Mouse (Mus musculus) lung, postnatal 0 days (tissue): ENCODE measurements around the gene Tmem115. TPM values are rescaled to one million over a fixed set of nuclear protein-coding genes. Genes with fewer than 3 reads are reported as not detected.
A peak's percentile ranks its signal among the peaks of the same experiment; 100 is the strongest.

Experiments used
- ATAC-seq: fragments of 200-750 bp; cut with Nextera tagmentation; 2 replicates; pipeline ENCODE4 v1.8.0; 2017; ENCODE audit warnings: moderate library complexity
- DNase-seq: peaks from one replicate; pipeline ENCODE4 v3.0.0-alpha.2; 2016; ENCODE audit warnings: low spot score
- H3K27ac ChIP-seq: fragments of 300-500 bp; sonication (generic); 2 replicates; pipeline ENCODE4 v1.5.1; 2014; ENCODE audit warnings: antibody characterized with exemption, mild to moderate bottlenecking, low read length, mixed read lengths
- H3K27me3 ChIP-seq: fragments of 300-500 bp; sonication (generic); replicated peaks from 2 replicates; pipeline ENCODE4 v1.6.1; 2014; ENCODE audit warnings: low read length, mixed read lengths; ENCODE audit not compliant: insufficient read depth
- H3K36me3 ChIP-seq: fragments of 300-500 bp; sonication (generic); 2 replicates; pipeline ENCODE4 v1.6.1; 2014; ENCODE audit warnings: low read length, mixed read lengths; ENCODE audit not compliant: insufficient read depth
- H3K4me1 ChIP-seq: fragments of 300-500 bp; sonication (generic); 2 replicates; pipeline ENCODE4 v1.6.1; 2014; ENCODE audit warnings: antibody characterized with exemption, low read depth, low read length, mixed read lengths; ENCODE audit not compliant: insufficient read depth
- H3K4me2 ChIP-seq: fragments of 300-500 bp; sonication (generic); replicated peaks from 2 replicates; pipeline ENCODE4 v1.6.1; 2014; ENCODE audit warnings: low read depth, mild to moderate bottlenecking, low read length, moderate library complexity, mixed read lengths
- H3K4me3 ChIP-seq: fragments of 300-500 bp; sonication (generic); 2 replicates; pipeline ENCODE4 v1.5.1; 2014; ENCODE audit warnings: low read depth, low read length
- H3K9ac ChIP-seq: fragments of 300-500 bp; sonication (generic); replicated peaks from 2 replicates; pipeline ENCODE4 v1.6.1; 2014; ENCODE audit warnings: low read depth, mild to moderate bottlenecking
- H3K9me3 ChIP-seq: fragments of 300-500 bp; sonication (generic); 2 replicates; pipeline ENCODE4 v1.6.1; 2016; ENCODE audit warnings: low read length, mixed read lengths
- CTCF ChIP-seq: IDR thresholded peaks from 2 replicates; pipeline ENCODE4 v1.5.1; 2016; ENCODE audit warnings: antibody characterized with exemption, mild to moderate bottlenecking
- EP300 ChIP-seq: IDR thresholded peaks from 2 replicates; pipeline ENCODE4 v1.6.1; 2016; ENCODE audit warnings: antibody characterized with exemption, mild to moderate bottlenecking, control low read depth
- WGBS: fragments of 180-500 bp; shearing (Covaris S2); extraction: QIAGEN DNeasy Blood & Tissue Kit; methylation state at CpG from one replicate; pipeline ENCODE4 v1.1.7; 2014; 5-methylcytosine and 5-hydroxymethylcytosine counted together
- polyA plus RNA-seq: library from polyadenylated mRNA; unstranded; fragments of >200 nt; fragmentation: Nextera tagmentation; extraction: Ambion mirVana; gene quantifications from 2 replicates; pipeline ENCODE4 v1.2.1, GENCODE M21; 2015

Gene Tmem115
- polyA plus RNA-seq, 1 experiment from 2014 or later: 48.5 TPM

DNA sequence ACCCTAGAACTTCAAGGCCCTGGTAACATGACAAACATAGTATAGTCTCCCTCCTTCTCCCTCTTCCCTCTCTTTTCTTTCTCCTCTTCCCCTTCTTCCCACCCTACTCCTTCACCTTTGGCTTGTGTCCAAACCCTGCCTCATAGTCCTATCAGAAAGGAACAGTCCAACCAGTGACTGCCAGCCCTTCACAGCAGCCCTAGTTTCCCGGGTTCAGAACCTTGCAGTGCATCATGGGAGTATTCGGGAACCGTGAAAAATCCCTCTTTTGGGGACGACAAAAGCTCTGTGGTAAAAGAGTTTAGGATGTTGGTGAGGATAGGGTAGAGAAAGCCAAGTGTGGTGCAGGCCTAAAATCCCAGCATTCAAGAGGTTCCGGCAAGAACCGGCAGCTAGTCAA, 13.4 kb upstream of the Tmem115 start:
- Histone ChIP-seq H3K9ac (no peak overlapping the region), H3K4me3 (no peak overlapping the region), H3K9me3 (no peaks in the 10 kb centered on the region), H3K4me1 (no peaks in the 10 kb centered on the region; the same call in 1 of the 2 replicates), H3K27ac (no peak overlapping the region), H3K27me3 (no peaks in the 10 kb centered on the region), H3K4me2 (no peak overlapping the region), H3K36me3 (no peaks in the 10 kb centered on the region)
- ATAC-seq: no peak
- DNase-seq: no peak
- no peak for TF ChIP-seq CTCF
- no peak for TF ChIP-seq EP300
- 61% methylated on average over 6 of the region's 6 CpGs for WGBS

DNA sequence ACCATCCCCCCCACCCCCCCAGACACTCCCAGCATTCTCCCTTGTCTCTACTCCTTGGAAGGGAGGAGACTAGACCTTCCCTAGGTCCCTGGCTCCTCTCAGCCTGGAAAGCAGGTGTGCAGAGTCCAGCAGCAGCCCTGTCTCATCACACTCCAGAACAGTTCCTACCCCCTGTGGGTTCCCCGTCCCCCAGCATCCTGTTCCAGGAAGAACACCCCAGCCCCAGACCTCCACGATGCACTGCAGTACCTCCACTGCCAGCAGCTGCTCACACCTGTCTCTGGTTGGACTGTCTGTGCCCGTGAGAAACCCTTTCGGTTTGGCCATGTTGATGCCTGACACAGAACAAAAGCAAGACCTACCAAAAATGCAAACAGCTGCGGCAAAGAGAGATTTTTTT, 12.6 kb upstream of the Tmem115 start:
- DNase-seq (no peak), ATAC-seq (no peak)
- no peaks in the 10 kb centered on the region for H3K9me3 ChIP-seq
- no peaks in the 10 kb centered on the region; the same call in 1 of the 2 replicates for H3K4me1 ChIP-seq
- no peak overlapping the region for H3K27ac ChIP-seq
- H3K4me2 ChIP-seq: no peak overlapping the region
- WGBS: 48% methylated on average over 5 of the region's 5 CpGs
- H3K4me3 ChIP-seq: no peak overlapping the region
- H3K9ac ChIP-seq: no peak overlapping the region
- TF ChIP-seq CTCF: no peak
- no peak for TF ChIP-seq EP300
- peaks cover 1% of the 10 kb centered on the region; the same call in 1 of the 2 replicates for H3K27me3 ChIP-seq
- no peaks in the 10 kb centered on the region for H3K36me3 ChIP-seq

DNA sequence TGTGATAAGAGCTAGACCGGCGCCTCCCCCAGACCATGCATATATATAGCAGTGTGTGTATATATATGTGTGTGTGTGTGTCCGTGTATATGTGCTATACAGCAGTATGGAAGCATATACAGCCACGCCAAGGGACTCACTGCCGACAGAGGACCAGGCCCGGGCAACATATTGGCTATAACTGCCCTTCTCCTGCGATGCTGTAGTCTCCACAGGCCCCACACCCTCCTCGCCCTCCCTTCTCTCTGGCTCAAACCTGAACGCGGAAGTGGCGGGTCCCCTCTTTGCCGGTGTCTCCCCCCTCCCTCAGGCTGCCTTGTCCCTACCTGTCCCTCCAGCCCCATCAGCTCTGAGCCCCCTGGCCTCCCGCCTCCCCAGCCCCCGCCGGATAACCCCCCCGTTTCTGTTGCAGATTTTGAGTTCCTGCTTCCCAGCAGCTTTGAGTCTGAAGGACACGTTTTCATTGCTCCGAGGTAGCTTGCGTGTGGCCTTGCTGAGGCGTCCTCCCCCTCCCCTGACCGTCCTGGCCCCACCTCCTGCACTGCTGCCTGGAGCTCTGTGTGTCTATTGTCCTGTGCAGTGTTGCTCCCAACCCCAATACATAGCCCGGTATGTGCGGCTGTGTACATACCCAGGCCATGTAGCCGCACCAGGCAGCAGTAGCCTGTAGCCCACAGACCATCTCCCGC, 11.9 kb upstream of the Tmem115 start:
- TF ChIP-seq EP300 (no peak), CTCF (no peak)
- H3K9ac ChIP-seq: no peak overlapping the region
- peaks cover 8% of the 10 kb centered on the region for H3K27me3 ChIP-seq
- H3K27ac ChIP-seq: no peak overlapping the region
- no peak overlapping the region for H3K4me3 ChIP-seq
- H3K4me2 ChIP-seq: peak overlapping the region; percentile 41
- no peak for ATAC-seq
- no peaks in the 10 kb centered on the region; the same call in 1 of the 2 replicates for H3K4me1 ChIP-seq
- H3K9me3 ChIP-seq: no peaks in the 10 kb centered on the region
- no peaks in the 10 kb centered on the region for H3K36me3 ChIP-seq
- DNase-seq: peak; percentile 28
- WGBS: 21% methylated on average over 18 of the region's 25 CpGs

DNA sequence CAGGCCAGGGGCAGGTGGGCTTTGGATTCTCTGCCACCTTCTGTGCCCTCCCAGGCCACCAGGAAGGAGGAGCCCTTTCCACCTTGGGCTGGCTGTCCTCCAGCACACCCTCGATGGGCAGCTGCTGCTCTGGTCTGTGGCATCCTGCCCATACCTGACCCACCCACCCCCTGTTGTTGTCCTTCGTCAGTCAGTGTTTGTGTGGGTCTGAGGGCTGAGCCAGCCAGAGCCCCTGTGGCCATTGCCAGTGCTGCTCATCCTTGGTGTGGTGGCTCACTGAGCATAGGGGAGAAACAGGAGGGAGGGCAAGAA, 11.4 kb upstream of the Tmem115 start:
- Histone ChIP-seq H3K9ac (no peak overlapping the region), H3K27ac (no peak overlapping the region), H3K4me3 (no peak overlapping the region), H3K9me3 (no peaks in the 10 kb centered on the region), H3K4me1 (peaks cover 4% of the 10 kb centered on the region; the same call in 1 of the 2 replicates), H3K36me3 (no peaks in the 10 kb centered on the region), H3K27me3 (peaks cover 12% of the 10 kb centered on the region), H3K4me2 (peak overlapping the region; percentile 41; the same call in 1 of the 2 replicates)
- ATAC-seq: no peak
- 17% methylated on average over 2 of the region's 2 CpGs for WGBS
- no peak for DNase-seq
- TF ChIP-seq EP300 (no peak), CTCF (no peak)

DNA sequence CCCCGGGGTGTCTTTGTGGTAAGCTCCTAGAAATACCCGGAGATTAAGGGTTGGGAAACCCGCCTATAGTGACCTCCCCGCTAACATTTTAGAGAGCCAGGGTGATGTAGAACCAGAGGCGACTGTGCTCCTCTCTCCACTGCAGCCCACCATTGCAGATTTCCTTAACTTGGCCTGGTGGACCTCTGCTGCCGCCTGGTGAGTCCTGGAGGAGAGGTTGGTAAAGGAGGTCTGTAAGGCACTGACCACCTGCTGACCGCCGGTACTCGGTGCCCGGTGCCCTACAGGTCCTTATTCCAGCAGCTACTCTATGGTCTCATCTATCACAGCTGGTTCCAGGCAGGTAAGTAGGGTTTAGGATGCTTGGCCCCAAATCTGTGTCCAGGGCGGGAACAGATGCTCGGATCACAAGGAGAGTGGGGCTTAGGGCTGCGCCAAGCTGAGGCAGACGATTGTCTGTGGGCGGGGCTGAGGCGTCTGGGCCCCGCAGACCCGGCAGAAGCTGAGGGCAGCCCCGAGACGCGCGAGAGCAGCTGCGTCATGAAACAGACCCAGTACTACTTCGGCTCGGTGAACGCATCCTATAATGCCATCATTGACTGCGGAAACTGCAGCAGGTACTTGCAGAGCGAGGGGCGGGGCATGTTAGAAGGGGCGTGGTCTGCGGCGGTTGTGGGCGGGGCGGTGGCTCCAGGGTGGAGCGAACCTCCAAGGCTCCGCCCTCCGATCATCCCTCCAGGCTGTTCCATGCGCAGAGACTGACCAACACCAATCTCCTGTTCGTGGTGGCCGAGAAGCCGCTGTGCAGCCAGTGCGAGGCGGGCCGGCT, 7.3 kb upstream of the Tmem115 start:
- H3K4me2 ChIP-seq: peak overlapping the region; percentile 53
- peaks cover 18% of the 10 kb centered on the region for H3K27me3 ChIP-seq
- peak overlapping the region; percentile 24 for H3K4me3 ChIP-seq
- peaks cover 4% of the 10 kb centered on the region; the same call in 1 of the 2 replicates for H3K4me1 ChIP-seq
- H3K9me3 ChIP-seq: no peaks in the 10 kb centered on the region
- ATAC-seq: peak; percentile 79
- H3K27ac ChIP-seq: no peak overlapping the region
- H3K9ac ChIP-seq: no peak overlapping the region
- TF ChIP-seq EP300 (no peak), CTCF (no peak; the same call in 1 of the 2 replicates)
- WGBS: 6% methylated on average over 44 of the region's 44 CpGs
- no peaks in the 10 kb centered on the region for H3K36me3 ChIP-seq
- peak; percentile 68 for DNase-seq

DNA sequence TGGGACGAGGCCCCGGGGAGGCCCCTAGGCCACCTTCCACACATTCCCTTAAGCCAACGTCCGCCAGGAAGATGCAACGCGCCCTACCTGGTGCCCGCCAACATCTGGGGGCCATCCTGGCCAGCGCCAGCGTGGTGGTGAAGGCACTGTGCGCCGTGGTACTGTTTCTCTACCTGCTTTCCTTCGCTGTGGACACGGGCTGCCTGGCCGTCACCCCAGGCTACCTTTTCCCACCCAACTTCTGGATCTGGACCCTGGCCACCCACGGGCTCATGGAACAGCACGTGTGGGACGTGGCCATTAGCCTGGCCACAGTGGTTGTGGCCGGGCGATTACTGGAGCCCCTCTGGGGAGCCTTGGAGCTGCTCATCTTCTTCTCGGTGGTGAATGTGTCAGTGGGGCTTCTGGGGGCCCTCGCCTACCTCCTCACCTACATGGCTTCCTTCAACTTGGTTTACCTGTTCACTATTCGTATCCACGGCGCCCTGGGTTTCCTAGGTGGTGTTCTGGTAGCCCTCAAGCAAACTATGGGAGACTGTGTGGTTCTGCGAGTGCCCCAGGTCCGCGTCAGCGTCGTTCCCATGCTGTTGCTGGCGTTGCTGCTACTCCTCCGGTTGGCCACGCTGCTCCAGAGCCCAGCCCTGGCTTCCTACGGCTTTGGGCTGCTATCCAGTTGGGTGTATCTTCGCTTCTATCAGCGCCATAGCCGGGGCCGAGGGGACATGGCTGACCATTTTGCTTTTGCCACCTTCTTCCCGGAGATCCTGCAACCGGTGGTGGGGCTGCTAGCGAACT, 860 bp downstream of the Tmem115 start:
- peak overlapping the region; percentile 83 for H3K4me3 ChIP-seq
- no peaks in the 10 kb centered on the region for H3K9me3 ChIP-seq
- under 1% methylated on average over 40 of the region's 40 CpGs for WGBS
- H3K9ac ChIP-seq: peak overlapping the region; percentile 92
- TF ChIP-seq EP300 (no peak), CTCF (no peak)
- no peaks in the 10 kb centered on the region for H3K27me3 ChIP-seq
- ATAC-seq (no peak), DNase-seq (peak; percentile 50)
- H3K4me1 ChIP-seq: peaks cover 21% of the 10 kb centered on the region; the same call in 1 of the 2 replicates
- peaks cover 16% of the 10 kb centered on the region for H3K36me3 ChIP-seq
- peak overlapping the region; percentile 95 for H3K4me2 ChIP-seq
- peak overlapping the region; percentile 86 for H3K27ac ChIP-seq
